Mouse (Mus musculus) gastrocnemius, adult 2 months (tissue): ENCODE measurements around the gene Arhgef17. TPM values are rescaled to one million over a fixed set of nuclear protein-coding genes. Genes with fewer than 3 reads are reported as not detected.
A peak's percentile ranks its signal among the peaks of the same experiment; 100 is the strongest.

Experiments
- DNase-seq: peaks from one replicate; pipeline ENCODE4 v3.0.0; 2022
- H3K27ac ChIP-seq: fragments of 200-600 bp; 2 replicates; pipeline ENCODE4 v1.8.1; 2022; ENCODE audit warnings: mild to moderate bottlenecking
- H3K4me3 ChIP-seq: fragments of 200-600 bp; 2 replicates; pipeline ENCODE4 v1.8.1; 2022; ENCODE audit warnings: mild to moderate bottlenecking, moderate library complexity
- CTCF ChIP-seq: fragments of 200-600 bp; IDR thresholded peaks from 2 replicates; pipeline ENCODE4 v1.8.1; 2022; ENCODE audit warnings: antibody characterized with exemption, mild to moderate bottlenecking, moderate library complexity
- intact Hi-C: fragments of 180-260 bp; cut with DNase I; formaldehyde crosslinking; loops from one replicate; pipeline ENCODE4 v1.15.1; 2025
- total RNA-seq, 2 experiments: library from RNA; stranded (reverse); gene quantifications; 2 replicates each; pipeline ENCODE4 v1.2.3; 2021

The Arhgef17 gene
- total RNA-seq, 2 experiments from 2014 or later, result 20.9 to 33.3 TPM

DNA sequence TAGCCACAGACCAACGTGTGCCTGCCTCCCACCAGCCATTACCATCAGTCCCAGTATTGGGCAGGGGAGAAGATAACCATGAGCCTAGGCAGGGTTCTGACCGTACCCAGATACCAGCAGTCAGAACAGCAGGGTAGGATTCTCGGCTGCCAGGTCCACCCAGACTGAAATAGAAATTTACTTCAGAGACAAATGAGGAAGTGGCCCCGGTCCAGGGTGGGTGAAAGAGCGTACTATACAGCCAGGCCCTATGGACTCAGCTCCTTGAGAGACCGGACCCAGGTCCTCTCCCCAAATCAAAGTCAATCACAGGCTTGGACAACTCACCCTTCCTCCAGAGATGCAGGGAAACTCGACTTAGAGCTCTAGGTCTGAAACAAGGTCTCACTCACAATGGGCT, 29.2 kb upstream of the Arhgef17 start:
- intact Hi-C loops, result no loop called here
- H3K27ac ChIP-seq, result peak overlapping the region; percentile 57
- no peak for TF ChIP-seq CTCF
- DNase-seq, result peak; percentile 66
- H3K4me3 ChIP-seq, result peak overlapping the region; percentile 28

DNA sequence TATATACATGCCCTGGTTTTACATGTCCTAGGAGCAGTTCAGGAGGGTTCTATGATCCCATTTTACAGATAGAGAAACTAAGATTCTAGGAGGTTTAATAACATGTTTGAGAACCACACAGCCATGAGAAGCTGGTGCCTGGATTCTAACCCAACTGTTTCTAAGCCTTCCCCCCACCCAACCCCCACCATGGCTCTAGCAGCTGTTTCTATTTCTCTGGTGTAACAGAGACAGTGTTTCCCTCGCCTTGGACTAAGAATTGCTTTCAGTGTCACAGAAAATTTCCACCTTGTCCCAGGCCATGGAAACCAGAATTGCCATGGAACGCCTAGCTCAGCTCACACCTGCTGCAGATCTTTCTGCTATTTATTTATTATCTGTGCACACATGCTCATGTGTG, 28.6 kb upstream of the Arhgef17 start:
- intact Hi-C loops, result no loop called here
- Histone ChIP-seq H3K27ac (peak overlapping the region; percentile 57), H3K4me3 (no peak overlapping the region)
- no peak for DNase-seq
- no peak for TF ChIP-seq CTCF

DNA sequence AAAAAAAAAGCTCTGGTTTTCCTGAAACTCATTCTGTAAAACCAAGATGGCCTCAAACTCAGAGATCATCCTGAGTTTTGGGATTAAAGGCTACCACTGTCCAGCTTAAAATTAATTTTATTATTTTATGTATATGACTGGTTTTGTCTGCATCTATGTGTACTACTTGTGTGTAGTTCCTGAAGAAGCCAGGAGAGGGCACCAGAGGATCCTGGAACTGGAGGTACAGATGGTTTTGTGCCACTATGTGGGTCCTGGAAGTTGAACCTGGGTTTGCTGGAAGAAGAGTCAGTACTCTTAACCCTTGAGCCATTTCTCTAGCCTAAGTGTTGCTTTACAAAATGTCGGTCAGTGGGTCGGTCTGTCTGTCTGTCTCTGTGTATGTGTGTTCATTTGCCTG, 26.5 kb upstream of the Arhgef17 start:
- intact Hi-C loops, result no loop called here
- Histone ChIP-seq H3K27ac (no peak overlapping the region), H3K4me3 (no peak overlapping the region)
- DNase-seq, result no peak
- peak; percentile 34; the same call in 1 of the 2 replicates for TF ChIP-seq CTCF

DNA sequence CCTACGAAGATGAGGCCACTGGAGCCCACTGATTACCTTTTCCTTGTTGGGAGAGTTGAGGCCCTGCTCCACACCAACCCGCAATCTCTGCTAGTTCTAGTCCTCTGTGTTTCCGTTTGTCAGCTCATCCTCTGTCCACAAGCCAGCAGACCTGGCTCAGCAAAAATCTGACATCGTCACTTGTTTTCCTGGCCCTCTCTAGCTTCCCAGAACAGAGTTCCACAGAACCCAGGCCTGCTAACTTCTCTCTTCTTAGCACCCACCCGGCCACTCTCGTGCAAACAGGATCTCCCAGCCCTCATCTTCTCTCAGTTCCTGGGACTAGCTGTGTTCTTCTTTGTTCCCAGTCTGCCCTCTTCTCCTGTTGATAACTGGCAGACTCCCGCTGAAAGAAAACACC, 20.8 kb upstream of the Arhgef17 start:
- DNase-seq, result peak; percentile 31
- no peak for TF ChIP-seq CTCF
- Histone ChIP-seq H3K27ac (peak overlapping the region; percentile 63), H3K4me3 (no peak overlapping the region)
- intact Hi-C loops, result no loop called here

DNA sequence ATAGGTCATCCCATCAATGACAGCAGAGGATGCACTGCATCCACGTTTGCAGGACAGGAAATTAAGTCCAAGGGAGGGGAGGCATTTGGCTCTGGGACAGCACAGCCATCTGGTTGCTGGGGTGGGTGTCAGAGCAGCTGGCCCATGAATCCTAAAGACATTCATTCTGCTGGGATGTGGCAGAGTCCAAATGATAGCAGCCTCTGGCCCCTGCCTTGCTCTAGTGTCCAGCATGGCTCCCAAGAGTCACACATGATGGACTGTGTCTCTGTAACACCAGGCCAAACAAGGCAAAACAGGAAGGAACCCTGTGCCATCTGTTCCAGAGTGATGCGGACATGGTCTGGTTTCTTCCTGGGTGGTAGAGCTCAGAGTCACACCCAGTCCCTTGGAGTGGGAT, 20.0 kb upstream of the Arhgef17 start:
- peak overlapping the region; percentile 63; the same call in 1 of the 2 replicates for H3K27ac ChIP-seq
- intact Hi-C loops, result no loop called here
- peak; percentile 22 for DNase-seq
- no peak overlapping the region for H3K4me3 ChIP-seq
- TF ChIP-seq CTCF, result no peak

DNA sequence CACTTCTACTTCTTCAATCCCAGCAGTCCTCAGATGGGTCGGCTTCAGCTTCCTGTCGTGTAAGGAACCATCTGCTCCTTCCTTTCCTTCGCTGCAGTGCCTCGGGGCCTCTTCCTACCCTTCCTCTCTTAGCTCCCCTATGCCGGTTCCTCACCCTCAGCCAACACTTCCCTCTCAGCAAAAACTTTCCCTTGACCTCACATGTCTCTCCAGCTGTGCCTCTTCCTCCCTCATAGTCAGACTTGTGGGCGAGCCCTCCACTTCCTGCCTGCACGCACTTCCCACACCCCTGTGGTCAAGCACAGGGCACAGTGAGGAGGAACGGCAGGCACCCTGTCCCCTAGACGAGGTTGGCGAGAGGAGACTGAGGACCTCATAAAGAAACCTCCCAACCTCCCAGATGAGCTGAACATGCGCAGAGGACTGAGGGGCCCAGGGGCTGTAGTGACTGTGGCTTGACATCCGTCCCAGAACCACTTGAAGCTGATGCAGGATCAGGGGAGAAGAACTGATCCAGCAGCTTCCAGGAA, 18.6 kb upstream of the Arhgef17 start:
- no peak for TF ChIP-seq CTCF
- DNase-seq, result peak; percentile 44
- no peak overlapping the region; the same call in none of the 2 replicates for H3K27ac ChIP-seq
- intact Hi-C loops, result no loop called here
- H3K4me3 ChIP-seq, result no peak overlapping the region

DNA sequence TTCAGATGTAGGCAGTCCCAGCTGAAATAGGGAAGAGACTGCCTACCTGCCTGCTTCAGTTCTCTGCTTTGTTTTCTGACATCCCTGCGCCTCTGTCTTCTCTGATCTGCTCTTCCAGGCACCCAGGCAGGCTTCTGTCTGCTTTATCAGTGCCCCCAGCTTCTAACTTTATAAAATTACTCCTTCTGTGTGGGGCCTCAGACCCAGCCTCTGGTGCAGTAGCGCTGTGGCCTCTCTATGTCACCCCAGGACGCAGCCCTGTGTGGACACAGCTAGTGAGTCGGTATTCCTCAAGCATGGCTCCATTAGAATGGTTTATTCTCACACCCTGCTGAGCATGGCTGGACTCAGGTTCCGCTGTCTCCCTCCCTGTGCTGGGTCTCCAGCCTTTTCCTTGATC, 18.1 kb upstream of the Arhgef17 start:
- intact Hi-C loops, result no loop called here
- DNase-seq, result no peak
- Histone ChIP-seq H3K27ac (peak overlapping the region; percentile 51; the same call in 1 of the 2 replicates), H3K4me3 (no peak overlapping the region)
- TF ChIP-seq CTCF, result no peak

DNA sequence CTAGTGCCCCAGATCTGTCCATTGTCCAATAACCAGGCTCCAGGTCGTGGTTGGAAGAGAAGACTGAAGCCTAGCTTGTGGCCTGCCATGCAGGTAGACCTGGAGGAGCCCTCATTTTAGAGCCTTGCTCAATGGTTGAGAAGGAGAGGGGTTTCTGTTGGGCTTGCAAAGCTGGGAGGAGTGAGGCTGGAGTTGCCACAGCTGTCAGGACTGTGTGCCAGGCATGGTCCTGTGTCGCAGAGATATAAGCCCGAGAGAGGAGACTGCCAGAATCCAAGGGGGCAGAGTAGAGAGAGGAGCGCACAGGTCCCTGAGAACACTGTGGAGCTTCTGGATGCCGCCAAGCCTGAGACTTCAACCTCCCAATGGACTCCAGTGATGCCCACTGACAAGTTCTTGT, 12.8 kb upstream of the Arhgef17 start:
- Histone ChIP-seq H3K4me3 (no peak overlapping the region), H3K27ac (no peak overlapping the region)
- no peak for TF ChIP-seq CTCF
- intact Hi-C loops, result loop anchor here (5.0 kb wide), 1 partner anchor 33 kb away; no protein-coding TSS in a partner anchor
- no peak for DNase-seq

DNA sequence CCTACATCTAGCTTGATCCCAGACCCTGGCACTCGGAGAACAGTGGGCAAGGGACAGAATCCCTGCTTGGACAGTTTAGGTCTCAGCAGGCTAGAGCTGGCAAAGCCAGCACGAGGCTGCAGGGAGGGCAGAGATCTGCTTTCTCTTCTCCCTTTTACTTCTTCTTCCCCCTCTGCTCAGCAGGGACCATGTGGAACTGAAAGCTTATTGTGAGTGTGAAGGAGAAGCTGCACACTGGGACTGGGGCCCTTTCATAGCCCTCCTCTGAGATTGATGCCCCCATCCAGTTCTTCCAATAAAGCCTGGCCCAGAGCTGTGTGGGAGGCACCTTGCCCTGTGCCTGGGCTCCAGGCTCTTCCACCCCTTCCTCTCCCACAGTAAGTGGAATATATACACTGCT, 12.4 kb upstream of the Arhgef17 start:
- intact Hi-C loops, result loop anchor here (5.0 kb wide), 1 partner anchor 33 kb away; no protein-coding TSS in a partner anchor
- no peak for DNase-seq
- Histone ChIP-seq H3K4me3 (no peak overlapping the region), H3K27ac (peak overlapping the region; percentile 31; the same call in 1 of the 2 replicates)
- no peak for TF ChIP-seq CTCF

DNA sequence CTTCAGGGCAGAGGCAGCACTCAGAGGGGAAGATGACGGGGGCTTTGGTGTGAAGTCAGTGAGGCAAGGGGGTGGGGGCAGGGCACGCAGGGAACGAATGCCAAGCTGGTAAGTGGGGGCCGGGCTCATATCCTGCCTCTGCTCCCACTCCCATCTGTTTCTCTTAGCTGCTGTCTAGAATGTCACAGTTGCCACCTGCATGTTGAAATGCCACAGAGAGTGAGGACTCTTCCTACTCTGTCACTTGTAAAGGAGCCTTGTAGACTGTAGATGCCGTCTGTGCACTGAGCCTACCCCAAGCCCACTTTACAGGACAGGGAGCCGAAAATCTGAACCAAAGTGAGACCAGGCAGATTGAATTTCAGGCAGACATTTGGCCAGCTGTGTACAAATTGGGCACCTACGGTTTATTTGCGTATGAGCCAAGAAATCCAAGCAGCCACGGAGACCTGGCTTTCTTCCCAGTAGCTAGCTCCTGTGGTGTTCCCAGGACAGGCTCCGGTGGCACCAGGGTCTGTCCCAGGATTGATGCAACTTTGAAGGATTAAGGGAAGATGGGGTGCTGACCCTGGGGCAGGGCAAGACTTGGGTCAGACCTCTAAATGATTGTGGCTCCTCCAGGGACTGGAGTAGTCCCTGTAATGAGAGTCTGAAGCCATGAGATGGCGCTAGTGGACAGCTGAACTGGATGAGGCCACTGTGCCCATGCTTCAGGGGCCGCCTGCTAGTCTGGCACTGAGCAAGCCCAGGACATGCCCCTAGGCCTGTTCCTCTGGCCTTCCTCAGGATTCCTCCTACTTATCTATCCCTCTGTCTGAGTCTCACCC, 11.1 kb upstream of the Arhgef17 start:
- TF ChIP-seq CTCF, result peak; percentile 87
- intact Hi-C loops, result loop anchor here (1.0 to 5.0 kb wide), 4 partner anchors 22 to 108 kb away; no protein-coding TSS in a partner anchor
- Histone ChIP-seq H3K27ac (peak overlapping the region; percentile 40), H3K4me3 (peak overlapping the region; percentile 47)
- DNase-seq, result peak; percentile 79

DNA sequence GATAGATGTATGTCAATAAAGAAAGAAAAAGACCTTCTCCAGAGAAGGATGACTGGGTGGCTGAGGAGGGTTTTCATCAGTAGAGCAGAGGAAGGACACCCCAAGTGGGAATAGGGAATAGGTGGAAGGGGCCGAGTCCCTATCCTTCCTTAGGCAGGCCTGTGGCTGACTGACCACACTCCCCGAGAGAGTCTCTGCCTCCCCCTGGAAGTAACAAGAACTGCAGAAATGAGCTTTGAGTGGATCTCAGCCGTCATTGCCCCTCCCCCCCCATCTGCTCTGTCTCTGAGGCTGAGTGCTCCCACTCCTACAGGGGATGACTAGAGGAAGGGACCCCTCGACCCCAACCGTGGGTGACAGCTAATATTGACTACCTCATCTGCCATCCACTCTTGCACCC, 9.3 kb upstream of the Arhgef17 start:
- no peak overlapping the region for H3K4me3 ChIP-seq
- intact Hi-C loops, result loop anchor here (5.0 kb wide), 1 partner anchor 36 kb away; no protein-coding TSS in a partner anchor
- DNase-seq, result no peak
- no peak; the same call in 1 of the 2 replicates for TF ChIP-seq CTCF
- no peak overlapping the region for H3K27ac ChIP-seq

DNA sequence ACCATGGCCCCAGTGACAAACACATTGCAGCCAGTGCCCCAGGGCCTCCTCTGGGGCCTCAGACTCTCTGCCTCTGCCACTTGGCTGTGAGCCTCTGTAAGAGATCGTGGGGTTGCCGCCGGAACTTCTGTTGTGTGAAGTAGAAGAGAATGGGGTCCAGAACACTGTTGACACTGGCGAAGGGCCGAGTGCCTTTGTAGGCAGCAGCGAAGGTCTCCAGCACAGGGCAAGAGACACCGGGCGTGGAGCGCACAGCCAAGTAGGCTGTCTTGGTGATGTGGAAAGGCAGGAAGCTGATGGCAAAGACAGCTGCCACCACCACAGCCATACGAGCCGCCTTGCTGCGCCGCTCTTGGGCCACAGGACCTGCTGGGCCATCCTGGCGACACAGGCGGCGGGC, 6.2 kb upstream of the Arhgef17 start:
- Histone ChIP-seq H3K4me3 (no peak overlapping the region), H3K27ac (no peak overlapping the region)
- TF ChIP-seq CTCF, result no peak
- intact Hi-C loops, result no loop called here
- no peak for DNase-seq

DNA sequence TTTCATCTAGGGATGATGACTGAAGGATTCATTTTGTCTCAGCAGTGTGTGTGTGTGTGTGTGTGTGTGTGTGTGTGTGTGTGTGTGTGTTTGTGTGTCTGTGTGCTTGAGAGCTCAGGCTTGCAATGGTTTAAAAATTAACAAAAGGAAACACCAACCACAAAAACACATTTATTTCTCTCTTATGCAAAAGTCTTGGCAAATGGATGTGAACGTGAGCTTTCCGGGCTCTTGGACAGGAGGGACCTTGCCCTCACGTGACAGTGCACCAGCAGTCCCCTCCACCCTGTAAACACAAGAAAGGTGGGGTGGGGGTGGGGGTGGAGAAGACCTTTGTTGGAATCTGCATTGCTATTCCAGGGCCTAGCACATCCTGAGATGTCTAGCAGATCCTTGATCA, 5.6 kb upstream of the Arhgef17 start:
- intact Hi-C loops, result no loop called here
- DNase-seq, result no peak
- TF ChIP-seq CTCF, result no peak
- H3K4me3 ChIP-seq, result no peak overlapping the region
- no peak overlapping the region for H3K27ac ChIP-seq
